Mouse (Mus musculus): Measurements from ENCODE around the gene Rusc2.

DNA sequence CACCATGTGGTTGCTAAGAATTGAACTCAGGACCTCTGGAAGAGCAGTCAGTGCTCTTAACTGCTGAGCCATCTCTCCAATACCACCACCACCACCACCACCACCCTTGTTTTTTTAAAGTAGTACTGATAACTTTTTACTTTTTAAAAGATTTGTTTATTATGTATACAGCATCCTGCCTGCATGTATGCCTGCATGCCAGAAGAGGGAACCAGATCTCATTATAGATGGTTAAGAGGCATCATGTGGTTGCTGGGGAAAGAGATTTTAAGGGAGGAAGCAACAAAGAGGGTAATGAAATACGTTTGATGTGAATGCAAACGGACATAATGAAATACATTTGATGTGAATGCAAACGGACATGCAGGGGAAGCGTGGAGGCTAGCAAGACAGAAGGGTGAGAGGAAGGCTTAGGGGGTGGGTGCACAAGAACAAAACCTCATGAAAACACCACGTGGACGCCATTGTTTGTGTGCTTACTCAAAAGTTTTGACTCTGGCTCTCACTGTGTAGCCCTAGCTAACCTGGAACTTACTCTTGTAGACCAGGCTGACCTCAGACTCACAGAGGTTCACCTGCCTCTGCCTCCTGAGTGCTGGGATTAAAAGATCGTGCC, 40.4 kb upstream of the Rusc2 start:
- no peak for TF ChIP-seq CTCF (IDR thresholded peaks at IDR 0.05; ENCODE audit: control insufficient read depth, insufficient read depth, insufficient replicate concordance, low read depth, low read length)
- no peak for TF ChIP-seq POLR2A (IDR thresholded peaks at IDR 0.05; ENCODE audit: control insufficient read depth, low read depth, low read length)
